Mouse (Mus musculus) ES-E14 (cell line): ENCODE measurements at regions not wholly inside any gene's neighbourhood (a gene's known extent, or its start where the extent isn't known, plus 50 kb on each side); places are given as distances from the start of the nearest gene placed in this dataset.

Source experiments
- DNase-seq: peaks from one replicate; pipeline ENCODE4 v3.0.0-alpha.2; 2013; ENCODE audit warnings: low read depth, low spot score
- H3K27ac ChIP-seq: 2 replicates; pipeline ENCODE4 v1.5.1; 2012; ENCODE audit warnings: low read depth, mild to moderate bottlenecking, low read length, moderate library complexity, mixed read lengths; ENCODE audit not compliant: poor library complexity, insufficient read depth, severe bottlenecking
- H3K36me3 ChIP-seq: 2 replicates; pipeline ENCODE4 v1.6.1; 2012; ENCODE audit warnings: mild to moderate bottlenecking, low read length, moderate library complexity, mixed read lengths; ENCODE audit not compliant: control insufficient read depth, poor library complexity, insufficient read depth, severe bottlenecking
- H3K4me1 ChIP-seq, 2 experiments: fragments of 150-350 bp in 1 of 2; sonication (generic) in 1 of 2; 2 replicates each; pipeline ENCODE4 v1.6.1; 2012; ENCODE audit warnings: low read length in 2 of 2, mild to moderate bottlenecking in 1 of 2, mixed read lengths in 1 of 2; ENCODE audit not compliant: control insufficient read depth in 2 of 2, insufficient read depth in 2 of 2, poor library complexity in 1 of 2
- H3K4me3 ChIP-seq, 2 experiments: fragments of 150-350 bp in 1 of 2; sonication (generic) in 1 of 2; 2 replicates each; pipeline ENCODE4 v1.5.1; 2012; ENCODE audit warnings: low read length in 2 of 2, low read depth in 1 of 2, mild to moderate bottlenecking in 1 of 2, mixed read lengths in 1 of 2; ENCODE audit not compliant: insufficient read depth in 1 of 2, poor library complexity in 1 of 2, severe bottlenecking in 1 of 2
- H3K9ac ChIP-seq: 2 replicates; pipeline ENCODE4 v1.6.1; 2012; ENCODE audit warnings: low read depth, mild to moderate bottlenecking, low read length, mixed read lengths; ENCODE audit not compliant: poor library complexity, insufficient read depth, severe bottlenecking
- H3K9me3 ChIP-seq: fragments of 150-350 bp; sonication (generic); 2 replicates; pipeline ENCODE4 v1.6.1; 2012; ENCODE audit warnings: low read depth, mild to moderate bottlenecking, low read length; ENCODE audit not compliant: control insufficient read depth, insufficient read depth
- CHD2 ChIP-seq: IDR thresholded peaks from 2 replicates; pipeline ENCODE4 v1.6.1; 2014; ENCODE audit warnings: mild to moderate bottlenecking, low read depth, low read length, inconsistent platforms
- HCFC1 ChIP-seq: IDR thresholded peaks from 2 replicates; pipeline ENCODE4 v1.6.1; 2012; ENCODE audit warnings: low read length, inconsistent platforms, borderline replicate concordance; ENCODE audit not compliant: insufficient read depth
- MAFK ChIP-seq: IDR thresholded peaks from 2 replicates; pipeline ENCODE4 v1.6.1; 2014; ENCODE audit warnings: mild to moderate bottlenecking, low read depth, low read length, inconsistent platforms; ENCODE audit not compliant: insufficient read depth
- ZC3H11A ChIP-seq: IDR thresholded peaks from 2 replicates; pipeline ENCODE4 v1.6.1; 2012; ENCODE audit warnings: low read depth, mild to moderate bottlenecking, inconsistent platforms, low read length, borderline replicate concordance
- ZNF384 ChIP-seq: IDR thresholded peaks from 2 replicates; pipeline ENCODE4 v1.6.1; 2012; ENCODE audit warnings: low read depth, low read length, inconsistent platforms
- in situ Hi-C, 2 experiments: fragments of 600-800 bp; cut with MboI; formaldehyde crosslinking; loops; one replicate each; pipeline ENCODE4 v1.15.1; 2025; ENCODE audit warnings: low sequenced_read_pairs in 2 of 2, inconsistent platforms in 1 of 2; ENCODE audit not compliant: unreplicated experiment in 2 of 2

GRCm38 (mm10) chr4:89400342-89400741 is 89.5 kb upstream of the Cdkn2b start:
- Histone ChIP-seq H3K4me3 (no peak overlapping the region), H3K9me3 (no peaks in the 10 kb centered on the region), H3K36me3 (no peaks in the 10 kb centered on the region), H3K9ac (no peak overlapping the region), H3K4me1 (no peaks in the 10 kb centered on the region), H3K27ac (no peak overlapping the region)
- no peak for DNase-seq
- in situ Hi-C loops = no loop called here
- TF ChIP-seq HCFC1 = no peak
- TF ChIP-seq CHD2 = no peak
- no peak for TF ChIP-seq ZNF384

- H3K4me1 ChIP-seq = no peaks in the 10 kb centered on the region
These were observed 88.4 kb upstream of the Cdkn2b start for GRCm38 (mm10) chr4:89399277-89399676.

GRCm38 (mm10) chr4:89396020-89396419 is 85.2 kb upstream of the Cdkn2b start:
- Histone ChIP-seq H3K9me3 (no peaks in the 10 kb centered on the region), H3K27ac (no peak overlapping the region), H3K9ac (no peak overlapping the region), H3K4me3 (no peak overlapping the region), H3K4me1 (no peaks in the 10 kb centered on the region), H3K36me3 (no peaks in the 10 kb centered on the region)
- TF ChIP-seq HCFC1 (no peak), ZC3H11A (no peak), CHD2 (no peak), ZNF384 (no peak), MAFK (no peak)
- in situ Hi-C loops = no loop called here
- no peak for DNase-seq

More at GRCm38 (mm10) chr4:89399277-89399676, 88.4 kb upstream of the Cdkn2b start:
- H3K36me3 ChIP-seq = no peaks in the 10 kb centered on the region
- in situ Hi-C loops = no loop called here
- no peak for DNase-seq
- H3K9ac ChIP-seq = no peak overlapping the region
- TF ChIP-seq ZC3H11A = no peak
- TF ChIP-seq HCFC1 = no peak
- TF ChIP-seq CHD2 = no peak
- TF ChIP-seq ZNF384 = no peak
- H3K9me3 ChIP-seq = no peaks in the 10 kb centered on the region
- no peak overlapping the region for H3K4me3 ChIP-seq
- no peak overlapping the region for H3K27ac ChIP-seq

GRCm38 (mm10) chr4:89395336-89395735 is 84.5 kb upstream of the Cdkn2b start:
- H3K9ac ChIP-seq = no peak overlapping the region
- DNase-seq = no peak
- no peaks in the 10 kb centered on the region for H3K9me3 ChIP-seq
- no peaks in the 10 kb centered on the region for H3K36me3 ChIP-seq
- no peak overlapping the region for H3K4me3 ChIP-seq
- no peaks in the 10 kb centered on the region for H3K4me1 ChIP-seq
- in situ Hi-C loops = no loop called here
- TF ChIP-seq ZNF384 (no peak), HCFC1 (no peak)
- no peak overlapping the region for H3K27ac ChIP-seq

- no peaks in the 10 kb centered on the region for H3K4me1 ChIP-seq
- H3K36me3 ChIP-seq = no peaks in the 10 kb centered on the region
- no peak overlapping the region for H3K4me3 ChIP-seq
- no peak overlapping the region for H3K27ac ChIP-seq
- no peak overlapping the region for H3K9ac ChIP-seq
- DNase-seq = no peak
- TF ChIP-seq ZNF384 = no peak
- TF ChIP-seq CHD2 = no peak
- no peak for TF ChIP-seq HCFC1
- no peaks in the 10 kb centered on the region for H3K9me3 ChIP-seq
- in situ Hi-C loops = no loop called here
These were observed 82.4 kb upstream of the Cdkn2b start for GRCm38 (mm10) chr4:89393251-89393711.
